Mouse (Mus musculus): ENCODE measurements at regions not wholly inside any gene's neighbourhood (a gene's known extent, or its start where the extent isn't known, plus 50 kb on each side); places are given as distances from the start of the nearest gene placed in this dataset.

GRCm38 (mm10) chr13:78323183-78323582 lies 123.6 kb upstream of the Nr2f1 start:
- no peak overlapping the region for H3K27ac ChIP-seq
- no peak for ATAC-seq (ENCODE audit: insufficient number of reproducible peaks, low FRiP score, low TSS enrichment, low read depth)
- no peak overlapping the region for H3K4me2 ChIP-seq
- H3K4me3 ChIP-seq = no peak overlapping the region
- H3K4me1 ChIP-seq = no peaks in the 10 kb centered on the region
- no peaks in the 10 kb centered on the region for H3K36me3 ChIP-seq
- H3K9ac ChIP-seq = no peak overlapping the region
- H3K9me3 ChIP-seq = no peaks in the 10 kb centered on the region
- 50% methylated on average over 1 of the region's 1 CpGs for WGBS
- H3K27me3 ChIP-seq = no peaks in the 10 kb centered on the region

DNA sequence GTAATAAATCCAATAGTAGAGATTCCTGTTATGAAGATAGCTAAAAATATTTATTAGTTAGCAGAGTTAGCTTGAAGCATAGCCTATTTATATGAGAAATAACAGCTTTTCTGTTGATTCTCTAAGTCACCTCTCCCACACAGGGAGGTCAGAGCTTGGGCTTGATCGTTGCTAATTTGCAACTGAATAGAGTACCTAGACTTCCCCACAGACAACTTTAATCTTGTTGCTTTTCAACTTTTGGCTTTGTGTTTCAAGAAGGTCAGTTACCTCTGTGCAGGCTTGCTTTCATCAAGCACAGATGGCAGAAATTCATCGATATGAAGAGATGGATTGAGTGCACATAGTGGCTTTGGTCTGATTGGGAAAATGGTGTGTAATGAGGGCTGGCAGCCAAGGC lies 118.9 kb upstream of the Nr2f1 start:
- Histone ChIP-seq H3K27ac (no peak overlapping the region), H3K27me3 (no peaks in the 10 kb centered on the region), H3K4me1 (no peaks in the 10 kb centered on the region), H3K36me3 (no peaks in the 10 kb centered on the region), H3K4me3 (no peak overlapping the region), H3K9ac (no peak overlapping the region), H3K4me2 (no peak overlapping the region), H3K9me3 (no peaks in the 10 kb centered on the region)
- ATAC-seq (ENCODE audit: insufficient number of reproducible peaks, low FRiP score, low TSS enrichment, low read depth) = no peak
- whole genome bisulfite sequencing = 90% methylated on average over 2 of the region's 2 CpGs

DNA sequence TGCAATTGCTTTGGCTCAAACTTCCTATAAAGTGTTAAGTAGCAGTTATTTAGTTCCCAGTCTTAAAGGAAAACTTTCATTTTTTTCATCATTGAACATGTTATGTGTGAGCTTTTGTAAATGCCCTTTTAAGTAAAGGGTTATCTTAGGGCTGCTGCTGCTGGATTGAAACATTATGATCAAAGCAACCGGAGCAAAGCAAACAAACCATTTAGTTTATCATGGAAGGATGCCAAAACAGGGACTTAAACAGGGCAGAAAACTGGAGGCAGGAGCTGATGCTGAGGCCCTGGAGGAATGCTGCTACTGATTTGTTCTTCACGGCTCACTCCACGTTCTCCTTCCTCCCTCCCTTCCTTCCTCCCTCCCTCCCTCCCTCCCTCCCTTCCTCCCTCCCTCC lies 111.3 kb upstream of the Nr2f1 start:
- H3K27me3 ChIP-seq = no peaks in the 10 kb centered on the region
- no peaks in the 10 kb centered on the region for H3K36me3 ChIP-seq
- H3K4me2 ChIP-seq = no peak overlapping the region
- no peak overlapping the region for H3K4me3 ChIP-seq
- no peak for ATAC-seq (ENCODE audit: insufficient number of reproducible peaks, low FRiP score, low TSS enrichment, low read depth)
- no peaks in the 10 kb centered on the region for H3K4me1 ChIP-seq
- 33% methylated on average over 3 of the region's 3 CpGs for WGBS
- H3K9me3 ChIP-seq = no peaks in the 10 kb centered on the region
- no peak overlapping the region for H3K9ac ChIP-seq
- H3K27ac ChIP-seq = no peak overlapping the region

All from limb, embryonic 15.5 days (tissue).